ENCODE assay signal across 17 mouse cellular contexts in the genomic region with DNA sequence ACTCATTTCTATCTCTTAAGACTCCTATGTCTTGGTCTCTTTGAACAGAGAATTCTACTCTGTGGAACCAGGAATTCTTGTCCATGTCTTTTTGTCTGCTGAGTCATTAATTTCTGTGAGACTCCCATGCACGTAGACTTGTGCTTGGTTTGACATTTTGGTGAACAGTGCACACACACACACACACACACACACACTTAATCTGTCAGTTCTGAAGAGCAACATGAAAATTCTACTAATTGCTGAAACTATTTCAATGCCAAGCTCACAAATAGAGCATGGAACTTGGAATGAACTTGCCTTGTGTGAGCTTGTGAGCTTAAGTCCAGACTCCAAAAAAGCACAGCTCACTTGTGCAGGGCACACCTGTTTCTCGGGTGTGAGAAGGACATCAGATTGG.
DNase-seq lines count a peak whose midpoint lies in the region.
"Had no signal": no experiment of that assay in that cellular context is flagged by ENCODE, and none has a peak within 500 bp of the region (broad histone marks: within the 10 kb centered on the region; RNA-seq: fewer than 3 reads in every experiment).

No protein-coding gene starts in this region.

- peak; percentile 61 for DNase-seq in Muller cell, postnatal 12 days (ENCODE audit: inconsistent ontology term)
- DNase-seq in retina, embryonic 14.5 days (ENCODE audit: low spot score), result peak; percentile 72
- peak; percentile 73 for DNase-seq in retina, postnatal 1 day
- no peak for DNase-seq in cerebellum, postnatal 14 days
- no peak for DNase-seq in B cell, adult 2 months
- DNase-seq in right cerebral cortex, adult 18-20 months, result no peak
- DNase-seq: adrenal gland, adult 2 months; adrenal gland, adult 8-10 months; adrenal gland, postnatal 10 days; adrenal gland, postnatal 14 days; adrenal gland, postnatal 25 days; adrenal gland, postnatal 36 days; cerebellum, adult 11 months; cerebellum, adult 11-12 months; cerebellum, adult 18-20 months; cerebellum, adult 2 months; cerebellum, adult 8-10 months had no signal

Comparison
In these comparisons a context has a peak if more than half of its experiments do, and no peak if none do; other contexts are left out.
1. DNase-seq: peak in Muller cell, postnatal 12 days (single experiment), retina, embryonic 14.5 days (single experiment) and retina, postnatal 1 day (single experiment); none in cerebellum, postnatal 14 days (0 of 2), B cell, adult 2 months (0 of 2) and right cerebral cortex, adult 18-20 months (single experiment).